Mouse (Mus musculus) limb, embryonic 14.5 days (tissue): ENCODE measurements around the gene Rasgrf2. TPM values are rescaled to one million over a fixed set of nuclear protein-coding genes. Genes with fewer than 3 reads are reported as not detected.

ENCODE experiments used
- ATAC-seq: fragments of 200-750 bp; cut with Nextera tagmentation; 2 replicates; pipeline ENCODE4 v1.8.0; 2017; ENCODE audit warnings: low read depth, moderate number of reproducible peaks, moderate TSS enrichment; ENCODE audit not compliant: low FRiP score
- DNase-seq: peaks from one replicate; pipeline ENCODE4 v3.0.0-alpha.2; 2015; ENCODE audit warnings: low spot score
- H3K27ac ChIP-seq: fragments of 300-500 bp; sonication (generic); replicated peaks from 2 replicates; pipeline ENCODE4 v1.5.1; 2014; ENCODE audit warnings: low read depth, mild to moderate bottlenecking, low read length, moderate library complexity, mixed read lengths
- H3K27me3 ChIP-seq: fragments of 300-500 bp; sonication (generic); 2 replicates; pipeline ENCODE4 v1.6.1; 2014; ENCODE audit warnings: low read length, mixed read lengths; ENCODE audit not compliant: control insufficient read depth, insufficient read depth
- H3K36me3 ChIP-seq: fragments of 300-500 bp; sonication (generic); 2 replicates; pipeline ENCODE4 v1.6.1; 2014; ENCODE audit warnings: mild to moderate bottlenecking, low read length, moderate library complexity, mixed read lengths; ENCODE audit not compliant: control insufficient read depth, insufficient read depth
- H3K4me1 ChIP-seq: fragments of 300-500 bp; sonication (generic); 2 replicates; pipeline ENCODE4 v1.6.1; 2014; ENCODE audit warnings: antibody characterized with exemption, low read length, mixed read lengths; ENCODE audit not compliant: control insufficient read depth, insufficient read depth
- H3K4me2 ChIP-seq: fragments of 300-500 bp; sonication (generic); replicated peaks from 2 replicates; pipeline ENCODE4 v1.6.1; 2014; ENCODE audit warnings: low read depth, mild to moderate bottlenecking, low read length, moderate library complexity; ENCODE audit not compliant: severe bottlenecking
- H3K4me3 ChIP-seq: fragments of 300-500 bp; sonication (generic); replicated peaks from 2 replicates; pipeline ENCODE4 v1.5.1; 2014; ENCODE audit warnings: low read length
- H3K9ac ChIP-seq: fragments of 300-500 bp; sonication (generic); 2 replicates; pipeline ENCODE4 v1.6.1; 2014; ENCODE audit warnings: mild to moderate bottlenecking, low read depth, low read length, moderate library complexity; ENCODE audit not compliant: severe bottlenecking
- H3K9me3 ChIP-seq: fragments of 300-500 bp; sonication (generic); 2 replicates; pipeline ENCODE4 v1.6.1; 2016; ENCODE audit warnings: low read length; ENCODE audit not compliant: control insufficient read depth
- POLR2A ChIP-seq: fragments of 200-500 bp; IDR thresholded peaks from 2 replicates; pipeline ENCODE4 v1.8.0; 2012; ENCODE audit warnings: inconsistent platforms, mild to moderate bottlenecking, moderate library complexity, borderline replicate concordance; ENCODE audit not compliant: insufficient read depth, insufficient read length; ENCODE audit errors: extremely low read depth
- WGBS: fragments of 180-500 bp; shearing (Covaris S2); extraction: QIAGEN DNeasy Blood & Tissue Kit; methylation state at CpG from one replicate; pipeline ENCODE4 v1.1.7; 2014; 5-methylcytosine and 5-hydroxymethylcytosine counted together
- polyA plus RNA-seq, 2 experiments: library from polyadenylated mRNA; depleted of rRNA in 1 of 2; stranded (reverse) in 1 of 2; unstranded in 1 of 2; fragments of >200 nt; fragmentation: Nextera tagmentation in 1 of 2; extraction: Ambion mirVana in 1 of 2; gene quantifications; 2 replicates each; pipeline versions ENCODE4 v1.2.1 to v1.2.3; 2012 to 2014

Rasgrf2 gene
- polyA plus RNA-seq, 2 experiments, result 0.18 to 0.57 TPM

- peak overlapping the region; percentile 20 for H3K4me2 ChIP-seq
- peak; percentile 30 for DNase-seq
Observed at GRCm38 (mm10) chr13:91915582-91916239, 215.7 kb downstream of the Rasgrf2 start.

GRCm38 (mm10) chr13:91915192-91915581, 216.3 kb downstream of the Rasgrf2 start:
- Histone ChIP-seq H3K9me3 (no peaks in the 10 kb centered on the region), H3K36me3 (no peaks in the 10 kb centered on the region), H3K27me3 (no peaks in the 10 kb centered on the region), H3K4me2 (no peak overlapping the region), H3K4me3 (no peak overlapping the region), H3K9ac (no peak overlapping the region), H3K27ac (no peak overlapping the region), H3K4me1 (peaks cover 8% of the 10 kb centered on the region)
- ATAC-seq (no peak), DNase-seq (no peak)
- WGBS, result 47% methylated on average over 4 of the region's 4 CpGs
- no peak for TF ChIP-seq POLR2A

More at GRCm38 (mm10) chr13:91915582-91916239, 215.7 kb downstream of the Rasgrf2 start:
- no peaks in the 10 kb centered on the region for H3K36me3 ChIP-seq
- TF ChIP-seq POLR2A, result no peak
- H3K27me3 ChIP-seq, result no peaks in the 10 kb centered on the region
- ATAC-seq, result peak; percentile 45; the same call in 1 of the 2 replicates
- H3K27ac ChIP-seq, result no peak overlapping the region
- no peak overlapping the region for H3K9ac ChIP-seq
- WGBS, result 82% methylated on average over 6 of the region's 6 CpGs
- no peak overlapping the region for H3K4me3 ChIP-seq
- no peaks in the 10 kb centered on the region for H3K9me3 ChIP-seq
- H3K4me1 ChIP-seq, result peaks cover 8% of the 10 kb centered on the region

GRCm38 (mm10) chr13:91911652-91912051, 219.8 kb downstream of the Rasgrf2 start:
- H3K4me1 ChIP-seq, result peaks cover 8% of the 10 kb centered on the region
- no peaks in the 10 kb centered on the region for H3K36me3 ChIP-seq

GRCm38 (mm10) chr13:91911211-91911610, 220.2 kb downstream of the Rasgrf2 start:
- no peaks in the 10 kb centered on the region for H3K9me3 ChIP-seq
- H3K9ac ChIP-seq, result no peak overlapping the region
- no peak overlapping the region for H3K4me3 ChIP-seq
- DNase-seq (no peak), ATAC-seq (no peak)
- no peak overlapping the region for H3K27ac ChIP-seq
- H3K4me2 ChIP-seq, result no peak overlapping the region
- peaks cover 8% of the 10 kb centered on the region for H3K4me1 ChIP-seq
- TF ChIP-seq POLR2A, result no peak
- no peaks in the 10 kb centered on the region for H3K36me3 ChIP-seq
- H3K27me3 ChIP-seq, result no peaks in the 10 kb centered on the region

More at GRCm38 (mm10) chr13:91911652-91912051, 219.8 kb downstream of the Rasgrf2 start:
- H3K4me3 ChIP-seq, result no peak overlapping the region
- no peak overlapping the region for H3K4me2 ChIP-seq
- ATAC-seq, result no peak
- no peak overlapping the region for H3K27ac ChIP-seq
- DNase-seq, result no peak
- H3K27me3 ChIP-seq, result no peaks in the 10 kb centered on the region
- no peak overlapping the region for H3K9ac ChIP-seq
- no peak for TF ChIP-seq POLR2A
- no peaks in the 10 kb centered on the region for H3K9me3 ChIP-seq

GRCm38 (mm10) chr13:91908202-91908980, 223.1 kb downstream of the Rasgrf2 start:
- no peak overlapping the region for H3K4me2 ChIP-seq
- TF ChIP-seq POLR2A, result no peak
- WGBS, result 40% methylated on average over 10 of the region's 10 CpGs
- H3K4me1 ChIP-seq, result peaks cover 3% of the 10 kb centered on the region; the same call in 1 of the 2 replicates
- no peak overlapping the region for H3K4me3 ChIP-seq
- H3K9me3 ChIP-seq, result no peaks in the 10 kb centered on the region
- H3K36me3 ChIP-seq, result no peaks in the 10 kb centered on the region
- no peak overlapping the region for H3K27ac ChIP-seq
- no peaks in the 10 kb centered on the region for H3K27me3 ChIP-seq
- DNase-seq (peak; percentile 88), ATAC-seq (peak; percentile 84)
- no peak overlapping the region for H3K9ac ChIP-seq
